Mouse (Mus musculus) thymus, adult 2 months (tissue): ENCODE data around the gene Cbfa2t2. TPM values are rescaled to one million over a fixed set of nuclear protein-coding genes. Genes with fewer than 3 reads are reported as not detected.

Experiments used
- DNase-seq: peaks from one replicate; pipeline ENCODE4 v3.0.0; 2021
- H3K27ac ChIP-seq: fragments of 200-500 bp; 2 replicates; pipeline ENCODE4 v1.5.1; 2012; ENCODE audit warnings: low read length, control low read depth; ENCODE audit not compliant: control insufficient read depth, insufficient read depth
- H3K27me3 ChIP-seq: fragments of 200-500 bp; 2 replicates; pipeline ENCODE4 v1.6.1; 2012; ENCODE audit warnings: mild to moderate bottlenecking, low read length, moderate library complexity, mixed read lengths; ENCODE audit not compliant: control insufficient read depth, insufficient read depth
- H3K36me3 ChIP-seq: fragments of 200-500 bp; 2 replicates; pipeline ENCODE4 v1.6.1; 2012; ENCODE audit warnings: mild to moderate bottlenecking, low read length, moderate library complexity; ENCODE audit not compliant: control insufficient read depth, insufficient read depth
- H3K4me1 ChIP-seq: fragments of 200-500 bp; replicated peaks from 2 replicates; pipeline ENCODE4 v1.6.1; 2012; ENCODE audit warnings: low read length; ENCODE audit not compliant: control insufficient read depth, insufficient read depth
- H3K4me3 ChIP-seq: fragments of 200-500 bp; 2 replicates; pipeline ENCODE4 v1.5.1; 2012; ENCODE audit warnings: mild to moderate bottlenecking, low read length, control low read depth, moderate library complexity; ENCODE audit not compliant: control insufficient read depth, insufficient read depth
- CTCF ChIP-seq: fragments of 200-500 bp; IDR thresholded peaks from 2 replicates; pipeline ENCODE4 v1.5.1; 2012; ENCODE audit warnings: mild to moderate bottlenecking, control low read depth, low read length, moderate library complexity, borderline replicate concordance; ENCODE audit not compliant: control insufficient read depth, poor library complexity, insufficient read depth; ENCODE audit errors: extremely low read depth
- POLR2A ChIP-seq: fragments of 200-500 bp; IDR thresholded peaks from 2 replicates; pipeline ENCODE4 v1.6.1; 2012; ENCODE audit warnings: mild to moderate bottlenecking, low read length, control low read depth, moderate library complexity; ENCODE audit not compliant: control insufficient read depth, poor library complexity, insufficient read depth; ENCODE audit errors: extremely low read depth
- WGBS: fragments of 180-500 bp; shearing (Covaris S2); methylation state at CpG from one replicate; pipeline ENCODE4 v1.1.7; 2018; 5-methylcytosine and 5-hydroxymethylcytosine counted together
- polyA plus RNA-seq: library from polyadenylated mRNA; depleted of rRNA; stranded (reverse); fragments of >200 nt; gene quantifications from 2 replicates; pipeline ENCODE4 v1.2.3, GENCODE M21; 2012

The Cbfa2t2 gene
- polyA plus RNA-seq, 1 experiment: 27.6 TPM

DNA sequence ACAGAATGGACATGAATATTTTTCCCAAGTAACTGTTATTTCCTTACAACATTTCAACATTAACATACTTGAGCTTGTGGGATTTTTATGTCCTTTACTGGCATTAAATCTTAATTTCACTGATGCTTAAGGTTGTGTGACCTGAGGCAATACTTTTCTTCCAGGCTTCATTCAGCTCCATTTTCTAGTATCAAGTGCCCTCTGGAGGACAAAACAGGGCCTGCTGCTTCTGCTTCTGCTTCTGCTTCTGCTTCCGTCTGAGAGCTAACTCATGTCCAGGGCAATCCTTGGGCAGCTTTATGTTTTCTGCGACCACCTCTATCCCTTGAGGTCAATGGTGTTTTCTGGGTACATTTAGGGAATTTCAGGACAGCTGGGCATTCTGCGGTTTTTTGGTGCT, 103.4 kb downstream of the Cbfa2t2 start:
- DNase-seq: peak; percentile 27
- Histone ChIP-seq H3K27me3 (no peaks in the 10 kb centered on the region), H3K36me3 (peaks cover 18% of the 10 kb centered on the region; the same call in 1 of the 2 replicates), H3K27ac (no peak overlapping the region), H3K4me3 (no peak overlapping the region), H3K4me1 (no peaks in the 10 kb centered on the region)
- TF ChIP-seq CTCF: no peak
- no peak for TF ChIP-seq POLR2A
- WGBS: 76% methylated on average over 3 of the region's 3 CpGs

DNA sequence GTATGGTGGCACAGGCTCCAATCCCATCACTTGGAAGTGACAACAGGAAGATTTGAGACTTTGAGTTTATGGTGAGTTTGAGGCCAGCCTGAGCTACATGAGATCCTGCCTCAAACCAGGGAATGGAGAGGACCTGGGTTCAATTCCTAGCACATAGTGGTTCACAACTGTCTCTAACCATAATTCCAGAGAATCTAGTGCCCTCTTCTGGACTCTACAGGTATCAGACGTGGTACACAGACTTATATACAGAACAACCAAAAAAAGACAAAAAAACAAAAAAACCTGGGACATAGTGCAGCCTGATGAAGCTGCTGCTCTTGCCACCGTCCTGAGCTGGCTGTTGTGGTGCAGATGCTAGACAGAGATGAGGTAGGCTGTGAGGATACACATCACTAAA, 105.3 kb downstream of the Cbfa2t2 start:
- no peak overlapping the region for H3K4me3 ChIP-seq
- no peak for DNase-seq
- H3K36me3 ChIP-seq: peaks cover 3% of the 10 kb centered on the region; the same call in 1 of the 2 replicates
- 91% methylated on average over 2 of the region's 2 CpGs for WGBS
- H3K4me1 ChIP-seq: no peaks in the 10 kb centered on the region
- TF ChIP-seq CTCF (no peak), POLR2A (no peak)
- no peaks in the 10 kb centered on the region for H3K27me3 ChIP-seq
- no peak overlapping the region for H3K27ac ChIP-seq

DNA sequence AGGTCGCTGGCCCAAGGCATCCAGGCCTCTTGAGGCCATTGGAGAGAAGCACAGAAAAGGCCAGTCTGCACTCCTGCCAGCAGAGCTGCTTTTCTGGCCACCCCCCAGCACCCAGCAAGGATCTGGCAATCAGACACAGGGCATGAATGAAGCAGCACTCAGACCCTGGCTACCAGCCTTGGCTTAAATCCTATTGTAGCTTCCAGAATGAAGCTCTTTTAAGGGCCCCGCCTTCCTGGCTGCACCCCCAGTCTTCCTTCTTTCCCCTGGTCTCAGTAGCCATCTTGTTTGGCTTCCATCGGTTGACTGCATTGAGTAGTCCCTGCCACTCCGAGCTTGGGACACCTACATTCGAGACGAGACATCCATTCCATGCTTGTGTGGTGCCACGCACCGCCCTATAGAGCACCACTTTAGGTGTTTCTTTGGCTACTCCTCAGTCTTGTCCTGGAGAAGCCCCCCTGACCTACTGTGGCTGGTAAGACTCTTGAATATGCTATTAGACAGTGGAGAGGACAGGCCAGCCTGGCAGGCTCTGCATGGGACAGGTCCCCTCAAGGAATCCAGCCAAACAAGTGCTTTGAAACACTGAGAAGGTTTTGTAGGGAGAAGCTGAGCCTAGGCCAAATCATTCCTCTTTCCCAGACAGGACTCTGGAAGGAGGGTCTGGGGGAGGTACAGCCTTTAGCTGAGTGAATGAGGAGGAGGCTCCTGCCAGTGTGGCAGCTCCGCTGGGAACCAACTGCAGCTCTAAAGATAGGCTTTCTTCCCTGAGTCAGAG, 107.5 kb downstream of the Cbfa2t2 start:
- no peaks in the 10 kb centered on the region for H3K4me1 ChIP-seq
- no peak for DNase-seq
- no peak overlapping the region for H3K4me3 ChIP-seq
- TF ChIP-seq POLR2A (no peak), CTCF (no peak)
- no peaks in the 10 kb centered on the region for H3K36me3 ChIP-seq
- H3K27ac ChIP-seq: no peak overlapping the region
- H3K27me3 ChIP-seq: no peaks in the 10 kb centered on the region
- 95% methylated on average over 9 of the region's 9 CpGs for WGBS

DNA sequence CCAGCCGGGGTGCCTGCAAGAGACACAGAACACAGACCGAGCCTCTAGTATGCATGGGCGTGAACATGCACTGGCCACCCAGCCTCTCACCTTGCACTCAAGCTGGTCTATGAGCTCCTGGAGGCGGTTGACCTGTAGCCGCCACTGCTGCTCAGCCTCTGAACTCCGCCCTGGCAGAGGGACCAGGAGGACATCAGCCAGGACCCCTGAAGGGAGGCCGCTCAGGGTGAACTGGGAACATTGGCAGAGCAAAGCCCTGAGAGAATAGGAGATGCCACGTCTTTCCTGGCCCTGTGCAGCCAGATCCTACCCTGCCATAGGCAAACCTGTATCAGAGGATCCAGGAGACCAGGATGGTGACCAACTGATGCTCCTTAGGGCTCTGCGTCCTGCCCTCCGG, 110.4 kb downstream of the Cbfa2t2 start, which contains the start of gene 1700003F12Rik:
1700003F12Rik (plus strand) TSS at position 375 of the 400 bp plus-strand sequence.
- no peak for DNase-seq
- no peak within 1 kb of the TSS for H3K4me3 ChIP-seq
- TF ChIP-seq POLR2A (no peak), CTCF (no peak)
- no peaks in the 10 kb centered on the region for H3K27me3 ChIP-seq
- H3K36me3 ChIP-seq: no peaks in the 10 kb centered on the region
- 96% methylated on average over 10 of the region's 10 CpGs for WGBS
- peaks cover 12% of the 10 kb centered on the region for H3K4me1 ChIP-seq
- no peak within 1 kb of the TSS for H3K27ac ChIP-seq

DNA sequence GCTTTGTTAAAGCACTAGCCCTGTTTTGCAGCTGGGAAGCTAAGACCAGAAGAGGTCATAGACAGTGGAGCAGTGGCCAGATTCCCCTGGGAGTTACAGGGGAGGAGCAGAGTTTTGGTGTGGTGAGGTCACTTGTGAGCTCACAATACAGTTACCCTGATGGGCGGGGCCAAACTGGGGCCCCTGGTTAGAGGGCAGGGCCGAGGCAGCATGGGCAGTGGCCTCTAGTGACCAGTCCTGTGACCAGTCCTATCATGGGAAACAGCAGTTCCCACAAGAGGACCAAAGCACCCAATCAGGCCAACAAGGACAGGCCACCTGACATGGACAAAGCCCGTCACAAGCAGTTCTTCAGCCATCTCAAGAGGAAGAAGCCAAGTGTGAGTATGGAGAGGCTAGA, 112.4 kb downstream of the Cbfa2t2 start:
- no peak for TF ChIP-seq CTCF
- no peak for TF ChIP-seq POLR2A
- no peak for DNase-seq
- no peak overlapping the region for H3K27ac ChIP-seq
- H3K4me1 ChIP-seq: peaks cover 20% of the 10 kb centered on the region
- H3K36me3 ChIP-seq: no peaks in the 10 kb centered on the region
- H3K4me3 ChIP-seq: no peak overlapping the region
- H3K27me3 ChIP-seq: no peaks in the 10 kb centered on the region
- WGBS: 88% methylated on average over 3 of the region's 3 CpGs

DNA sequence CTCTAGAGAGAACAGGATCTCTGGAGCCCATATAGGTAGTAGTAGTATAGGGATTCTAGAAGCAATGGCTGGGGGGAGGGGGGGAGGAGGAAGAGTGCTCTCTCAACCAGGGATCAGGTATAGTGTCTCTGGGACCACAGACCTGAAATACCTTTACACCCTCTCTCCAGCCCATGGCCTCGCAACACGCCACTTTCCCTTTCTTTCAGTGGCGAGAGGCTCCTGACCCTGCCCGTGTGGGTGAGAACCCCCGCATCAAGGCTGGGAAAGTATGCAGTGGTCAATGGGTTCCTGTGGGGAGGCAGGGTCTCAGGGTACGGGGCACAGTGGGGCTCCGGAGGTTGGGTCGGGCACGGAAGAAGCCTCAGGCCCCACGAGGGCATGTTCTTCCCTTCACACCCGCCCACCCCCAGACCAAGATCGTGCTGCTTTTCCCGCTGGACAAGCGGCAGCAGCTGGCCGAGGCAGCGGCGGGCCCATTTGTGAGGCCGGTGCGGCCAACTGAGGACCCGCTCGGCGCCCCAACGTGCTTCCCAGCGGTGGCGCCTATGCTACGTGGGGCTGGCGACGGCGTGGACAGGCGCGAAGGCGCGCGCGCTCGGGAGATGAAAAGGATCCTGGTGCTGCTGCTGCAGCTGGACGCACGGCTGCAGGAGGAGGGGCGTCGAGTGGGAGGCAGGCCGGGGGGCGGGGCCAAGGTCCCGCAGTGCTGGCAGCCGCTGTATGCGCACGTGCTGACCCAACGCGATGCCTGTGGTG, 113.0 kb downstream of the Cbfa2t2 start:
- WGBS: 13% methylated on average over 44 of the region's 48 CpGs
- DNase-seq: peak; percentile 62
- Histone ChIP-seq H3K4me3 (peak overlapping the region; percentile 14; the same call in 1 of the 2 replicates), H3K36me3 (no peaks in the 10 kb centered on the region), H3K27ac (no peak overlapping the region), H3K4me1 (peaks cover 20% of the 10 kb centered on the region), H3K27me3 (no peaks in the 10 kb centered on the region)
- TF ChIP-seq POLR2A (no peak), CTCF (0 out of 2 replicates have a peak, but pooled peaks have one; percentile 8)
